Mouse (Mus musculus): Measurements from ENCODE around the gene Mbip.

GRCm38 (mm10) chr12:56301487-56302293 is 44.0 kb downstream of the Mbip start:
- TF ChIP-seq CTCF (conservative IDR thresholded peaks at IDR 0.05; ENCODE audit: low read length) (no peak), NANOG (IDR thresholded peaks at IDR 0.05; ENCODE audit: borderline replicate concordance, low read length) (no peak)

Data from E14TG2a.4 (cell line).